Mouse (Mus musculus): ENCODE measurements around the gene Gal3st4. TPM values are rescaled to one million over a fixed set of nuclear protein-coding genes. Genes with fewer than 3 reads are reported as not detected.
A peak's percentile ranks its signal among the peaks of the same experiment; 100 is the strongest.

Gal3st4 gene
- total RNA-seq, 2 experiments from 2014 or later: 0.51 to 0.55 TPM

- peak; percentile 92 for DNase-seq
- intact Hi-C loops (cut with DNase I; ENCODE audit: low total_unique reads): no loop called here
Measured at GRCm38 (mm10) chr5:138263260-138264206, 9.1 kb downstream of the Gal3st4 start, which contains the start of gene BC037034. Gene BC037034, minus strand, starts transcription at chr5:138264033.

- intact Hi-C loops (cut with DNase I; ENCODE audit: low total_unique reads): no loop called here
- no peak for DNase-seq
Measured at GRCm38 (mm10) chr5:138262582-138263240, 9.9 kb downstream of the Gal3st4 start.

GRCm38 (mm10) chr5:138262001-138262400 lies 10.6 kb downstream of the Gal3st4 start:
- intact Hi-C loops (cut with DNase I; ENCODE audit: low total_unique reads): no loop called here
- no peak for DNase-seq

GRCm38 (mm10) chr5:138260834-138261233 lies 11.8 kb downstream of the Gal3st4 start:
- intact Hi-C loops (cut with DNase I; ENCODE audit: low total_unique reads): no loop called here
- no peak for DNase-seq

GRCm38 (mm10) chr5:138260051-138260450 lies 12.6 kb downstream of the Gal3st4 start:
- no peak for DNase-seq
- intact Hi-C loops (cut with DNase I; ENCODE audit: low total_unique reads): no loop called here

GRCm38 (mm10) chr5:138258993-138259392 lies 13.6 kb downstream of the Gal3st4 start:
- intact Hi-C loops (cut with DNase I; ENCODE audit: low total_unique reads): no loop called here
- DNase-seq: no peak

- intact Hi-C loops (cut with DNase I; ENCODE audit: low total_unique reads): no loop called here
- DNase-seq: no peak
Measured at GRCm38 (mm10) chr5:138258542-138258941, 14.1 kb downstream of the Gal3st4 start.

- DNase-seq: no peak
- intact Hi-C loops (cut with DNase I; ENCODE audit: low total_unique reads): no loop called here
Measured at GRCm38 (mm10) chr5:138258078-138258477, 14.6 kb downstream of the Gal3st4 start.

- no peak for DNase-seq
- intact Hi-C loops (cut with DNase I; ENCODE audit: low total_unique reads): no loop called here
Measured at GRCm38 (mm10) chr5:138257585-138257978, 15.1 kb downstream of the Gal3st4 start.

- DNase-seq: no peak
- intact Hi-C loops (cut with DNase I; ENCODE audit: low total_unique reads): no loop called here
Measured at GRCm38 (mm10) chr5:138256966-138257584, 15.6 kb downstream of the Gal3st4 start.

- DNase-seq: no peak
- intact Hi-C loops (cut with DNase I; ENCODE audit: low total_unique reads): no loop called here
Measured at GRCm38 (mm10) chr5:138256094-138256467, 16.6 kb downstream of the Gal3st4 start.

- intact Hi-C loops (cut with DNase I; ENCODE audit: low total_unique reads): no loop called here
- DNase-seq: peak; percentile 91
Measured at GRCm38 (mm10) chr5:138255353-138256093, 17.1 kb downstream of the Gal3st4 start, which contains the start of gene Lamtor4. Gene Lamtor4, plus strand, starts transcription at chr5:138255482.

GRCm38 (mm10) chr5:138253061-138253460 lies 19.6 kb downstream of the Gal3st4 start:
- intact Hi-C loops (cut with DNase I; ENCODE audit: low total_unique reads): loop anchor here (5.0 kb wide), 1 partner anchor 51 kb away; no protein-coding TSS in a partner anchor
- DNase-seq: no peak

- no peak for DNase-seq
- intact Hi-C loops (cut with DNase I; ENCODE audit: low total_unique reads): loop anchor here (5.0 kb wide), 1 partner anchor 49 kb away; no protein-coding TSS in a partner anchor
Measured at GRCm38 (mm10) chr5:138251144-138251543, 21.5 kb downstream of the Gal3st4 start.

- DNase-seq: no peak
- intact Hi-C loops (cut with DNase I; ENCODE audit: low total_unique reads): no loop called here
Measured at GRCm38 (mm10) chr5:138241511-138241910, 31.1 kb downstream of the Gal3st4 start.

GRCm38 (mm10) chr5:138234224-138234623 lies 38.4 kb downstream of the Gal3st4 start:
- intact Hi-C loops (cut with DNase I; ENCODE audit: low total_unique reads): no loop called here
- DNase-seq: no peak

- intact Hi-C loops (cut with DNase I; ENCODE audit: low total_unique reads): no loop called here
- no peak for DNase-seq
Measured at GRCm38 (mm10) chr5:138233778-138234177, 38.9 kb downstream of the Gal3st4 start.

GRCm38 (mm10) chr5:138229511-138229910 lies 43.1 kb downstream of the Gal3st4 start:
- intact Hi-C loops (cut with DNase I; ENCODE audit: low total_unique reads): no loop called here
- no peak for DNase-seq

GRCm38 (mm10) chr5:138228026-138228425 lies 44.6 kb downstream of the Gal3st4 start:
- intact Hi-C loops (cut with DNase I; ENCODE audit: low total_unique reads): no loop called here
- DNase-seq: peak; percentile 18

All from gastrocnemius, postnatal 14 days (tissue).